Mouse (Mus musculus): Measurements from ENCODE around the gene Sacs.
"Not testable (repeated sequence)": the region's sequence is repeated elsewhere in the genome, so short reads cannot be mapped to it uniquely, and the experiment has no call there.

Gene Sacs

GRCm38 (mm10) chr14:61143869-61144268 lies 5.6 kb downstream of the Sacs start:
- no peaks in the 10 kb centered on the region for H3K9me3 ChIP-seq (ENCODE audit: low read length)
- peaks cover 31% of the 10 kb centered on the region for H3K4me1 ChIP-seq (replicated peaks; ENCODE audit: low read depth, low read length)
- no peaks in the 10 kb centered on the region for H3K36me3 ChIP-seq (ENCODE audit: insufficient read depth, low read length)
- TF ChIP-seq CTCF (conservative IDR thresholded peaks at IDR 0.05; ENCODE audit: low read length) (peak; percentile 93), NANOG (IDR thresholded peaks at IDR 0.05; ENCODE audit: borderline replicate concordance, low read length) (no peak)
- peak overlapping the region; percentile 63 for H3K4me3 ChIP-seq (replicated peaks; ENCODE audit: low read length)
- peaks cover 17% of the 10 kb centered on the region; the same call in 1 of the 2 replicates for H3K27me3 ChIP-seq (ENCODE audit: insufficient read depth, low read length)

- not testable (repeated sequence) for H3K4me1 ChIP-seq (replicated peaks; ENCODE audit: low read depth, low read length); H3K9me3 ChIP-seq (ENCODE audit: low read length); H3K4me3 ChIP-seq (replicated peaks; ENCODE audit: low read length); H3K27me3 ChIP-seq (ENCODE audit: insufficient read depth, low read length); H3K36me3 ChIP-seq (ENCODE audit: insufficient read depth, low read length)
Measured at GRCm38 (mm10) chr14:61150416-61150815, 12.2 kb downstream of the Sacs start.

- TF ChIP-seq NANOG (IDR thresholded peaks at IDR 0.05; ENCODE audit: borderline replicate concordance, low read length) (no peak), CTCF (conservative IDR thresholded peaks at IDR 0.05; ENCODE audit: low read length) (no peak), POU5F1 (IDR thresholded peaks at IDR 0.05; ENCODE audit: borderline replicate concordance, low read length) (no peak)
- H3K36me3 ChIP-seq (ENCODE audit: insufficient read depth, low read length), result no peaks in the 10 kb centered on the region
- H3K4me3 ChIP-seq (replicated peaks; ENCODE audit: low read length), result no peak overlapping the region
- no peaks in the 10 kb centered on the region for H3K9me3 ChIP-seq (ENCODE audit: low read length)
- H3K27me3 ChIP-seq (ENCODE audit: insufficient read depth, low read length), result no peaks in the 10 kb centered on the region
- H3K4me1 ChIP-seq (replicated peaks; ENCODE audit: low read depth, low read length), result no peaks in the 10 kb centered on the region
Measured at GRCm38 (mm10) chr14:61154900-61155585, 16.8 kb downstream of the Sacs start.

- Histone ChIP-seq H3K27me3 (ENCODE audit: insufficient read depth, low read length) (no peaks in the 10 kb centered on the region), H3K4me3 (replicated peaks; ENCODE audit: low read length) (no peak overlapping the region), H3K9me3 (ENCODE audit: low read length) (no peaks in the 10 kb centered on the region), H3K36me3 (ENCODE audit: insufficient read depth, low read length) (no peaks in the 10 kb centered on the region), H3K4me1 (replicated peaks; ENCODE audit: low read depth, low read length) (no peaks in the 10 kb centered on the region)
- no peak for TF ChIP-seq CTCF (conservative IDR thresholded peaks at IDR 0.05; ENCODE audit: low read length)
- TF ChIP-seq POU5F1 (IDR thresholded peaks at IDR 0.05; ENCODE audit: borderline replicate concordance, low read length), result no peak
- no peak for TF ChIP-seq NANOG (IDR thresholded peaks at IDR 0.05; ENCODE audit: borderline replicate concordance, low read length)
Measured at GRCm38 (mm10) chr14:61155687-61156086, 17.4 kb downstream of the Sacs start.

- not testable (repeated sequence) for H3K4me1 ChIP-seq (replicated peaks; ENCODE audit: low read depth, low read length)
Measured at GRCm38 (mm10) chr14:61157426-61157825, 19.2 kb downstream of the Sacs start.

GRCm38 (mm10) chr14:61160920-61161319 lies 22.7 kb downstream of the Sacs start:
- H3K27me3 ChIP-seq (ENCODE audit: insufficient read depth, low read length), result 0 out of 2 replicates have a peak, but pooled peaks cover 7% of the 10 kb centered on the region
- H3K9me3 ChIP-seq (ENCODE audit: low read length), result no peaks in the 10 kb centered on the region
- H3K36me3 ChIP-seq (ENCODE audit: insufficient read depth, low read length), result no peaks in the 10 kb centered on the region
- H3K4me3 ChIP-seq (replicated peaks; ENCODE audit: low read length), result no peak overlapping the region
- TF ChIP-seq NANOG (IDR thresholded peaks at IDR 0.05; ENCODE audit: borderline replicate concordance, low read length), result no peak
- TF ChIP-seq CTCF (conservative IDR thresholded peaks at IDR 0.05; ENCODE audit: low read length), result no peak
- TF ChIP-seq POU5F1 (IDR thresholded peaks at IDR 0.05; ENCODE audit: borderline replicate concordance, low read length), result no peak
- H3K4me1 ChIP-seq (replicated peaks; ENCODE audit: low read depth, low read length), result no peaks in the 10 kb centered on the region

More at GRCm38 (mm10) chr14:61157426-61157825, 19.2 kb downstream of the Sacs start:
- not testable (repeated sequence) for H3K4me3 ChIP-seq (replicated peaks; ENCODE audit: low read length); H3K9me3 ChIP-seq (ENCODE audit: low read length); H3K27me3 ChIP-seq (ENCODE audit: insufficient read depth, low read length); H3K36me3 ChIP-seq (ENCODE audit: insufficient read depth, low read length)

- no peaks in the 10 kb centered on the region for H3K36me3 ChIP-seq (ENCODE audit: insufficient read depth, low read length)
- no peak overlapping the region for H3K4me3 ChIP-seq (replicated peaks; ENCODE audit: low read length)
- no peaks in the 10 kb centered on the region for H3K4me1 ChIP-seq (replicated peaks; ENCODE audit: low read depth, low read length)
- H3K27me3 ChIP-seq (ENCODE audit: insufficient read depth, low read length), result 0 out of 2 replicates have a peak, but pooled peaks cover 7% of the 10 kb centered on the region
- no peaks in the 10 kb centered on the region for H3K9me3 ChIP-seq (ENCODE audit: low read length)
- TF ChIP-seq NANOG (IDR thresholded peaks at IDR 0.05; ENCODE audit: borderline replicate concordance, low read length), result no peak
- TF ChIP-seq POU5F1 (IDR thresholded peaks at IDR 0.05; ENCODE audit: borderline replicate concordance, low read length), result no peak
- no peak for TF ChIP-seq CTCF (conservative IDR thresholded peaks at IDR 0.05; ENCODE audit: low read length)
Measured at GRCm38 (mm10) chr14:61161367-61162334, 23.4 kb downstream of the Sacs start.

- Histone ChIP-seq H3K27me3 (ENCODE audit: insufficient read depth, low read length) (peaks cover 20% of the 10 kb centered on the region), H3K36me3 (ENCODE audit: insufficient read depth, low read length) (no peaks in the 10 kb centered on the region), H3K9me3 (ENCODE audit: low read length) (no peaks in the 10 kb centered on the region), H3K4me1 (replicated peaks; ENCODE audit: low read depth, low read length) (no peaks in the 10 kb centered on the region), H3K4me3 (replicated peaks; ENCODE audit: low read length) (no peak overlapping the region)
- TF ChIP-seq CTCF (conservative IDR thresholded peaks at IDR 0.05; ENCODE audit: low read length) (no peak), POU5F1 (IDR thresholded peaks at IDR 0.05; ENCODE audit: borderline replicate concordance, low read length) (no peak)
Measured at GRCm38 (mm10) chr14:61164461-61164860, 26.2 kb downstream of the Sacs start.
